Mouse (Mus musculus) midbrain, embryonic 11.5 days (tissue): ENCODE data around the gene Cemip. TPM values are rescaled to one million over a fixed set of nuclear protein-coding genes. Genes with fewer than 3 reads are reported as not detected.
"Not testable (repeated sequence)": the region's sequence is repeated elsewhere in the genome, so short reads cannot be mapped to it uniquely, and the experiment has no call there.

ENCODE experiments used
- ATAC-seq: fragments of 200-750 bp; cut with Nextera tagmentation; 2 replicates; pipeline ENCODE4 v1.8.0; 2017; ENCODE audit warnings: moderate TSS enrichment, moderate library complexity; ENCODE audit not compliant: low FRiP score
- DNase-seq: peaks from one replicate; pipeline ENCODE4 v3.0.0; 2015; ENCODE audit warnings: low spot score; ENCODE audit errors: missing footprints
- H3K27ac ChIP-seq: fragments of 300-500 bp; sonication (generic); 2 replicates; pipeline ENCODE4 v1.5.1; 2014; ENCODE audit warnings: low read depth, low read length
- H3K27me3 ChIP-seq: fragments of 300-500 bp; sonication (generic); 2 replicates; pipeline ENCODE4 v1.6.1; 2014; ENCODE audit warnings: mild to moderate bottlenecking, low read length, moderate library complexity, mixed read lengths; ENCODE audit not compliant: control insufficient read depth, insufficient read depth
- H3K36me3 ChIP-seq: fragments of 300-500 bp; sonication (generic); 2 replicates; pipeline ENCODE4 v1.6.1; 2014; ENCODE audit warnings: mild to moderate bottlenecking, low read length, moderate library complexity, mixed read lengths; ENCODE audit not compliant: control insufficient read depth, insufficient read depth
- H3K4me1 ChIP-seq: fragments of 300-500 bp; sonication (generic); 2 replicates; pipeline ENCODE4 v1.6.1; 2014; ENCODE audit warnings: low read length; ENCODE audit not compliant: control insufficient read depth, insufficient read depth
- H3K4me2 ChIP-seq: fragments of 300-500 bp; sonication (generic); 2 replicates; pipeline ENCODE4 v1.6.1; 2014; ENCODE audit warnings: mild to moderate bottlenecking, moderate library complexity
- H3K4me3 ChIP-seq: fragments of 300-500 bp; sonication (generic); 2 replicates; pipeline ENCODE4 v1.5.1; 2014; ENCODE audit warnings: low read depth, low read length
- H3K9ac ChIP-seq: fragments of 300-500 bp; sonication (generic); 2 replicates; pipeline ENCODE4 v1.6.1; 2014; ENCODE audit warnings: low read length
- H3K9me3 ChIP-seq: fragments of 300-500 bp; sonication (generic); 2 replicates; pipeline ENCODE4 v1.6.1; 2016; ENCODE audit warnings: low read length; ENCODE audit not compliant: control insufficient read depth
- WGBS: fragments of 180-500 bp; shearing (Covaris S2); extraction: QIAGEN DNeasy Blood & Tissue Kit; methylation state at CpG from one replicate; pipeline ENCODE4 v1.1.7; 2014; 5-methylcytosine and 5-hydroxymethylcytosine counted together
- polyA plus RNA-seq: library from polyadenylated mRNA; unstranded; fragments of >200 nt; fragmentation: Nextera tagmentation; extraction: Ambion mirVana; gene quantifications from 2 replicates; pipeline ENCODE4 v1.2.1, GENCODE M21; 2014

Gene Cemip
- polyA plus RNA-seq, 1 experiment from 2014 or later: 0.63 TPM

- WGBS: 97% methylated on average over 5 of the region's 5 CpGs
- peaks cover 12% of the 10 kb centered on the region for H3K4me1 ChIP-seq
- DNase-seq, H3K9me3 ChIP-seq, H3K27ac ChIP-seq, ATAC-seq, H3K4me2 ChIP-seq, H3K36me3 ChIP-seq, H3K27me3 ChIP-seq, H3K4me3 ChIP-seq, H3K9ac ChIP-seq: not testable (repeated sequence)
Measured at GRCm38 (mm10) chr7:83889946-83890345, 196.4 kb downstream of the Cemip start.

- Histone ChIP-seq H3K4me2 (no peak overlapping the region), H3K4me3 (no peak overlapping the region), H3K4me1 (peaks cover 12% of the 10 kb centered on the region), H3K36me3 (no peaks in the 10 kb centered on the region), H3K9me3 (no peaks in the 10 kb centered on the region), H3K9ac (no peak overlapping the region), H3K27ac (no peak overlapping the region), H3K27me3 (no peaks in the 10 kb centered on the region)
- ATAC-seq (no peak), DNase-seq (peak; percentile 6)
- WGBS: 81% methylated on average over 3 of the region's 3 CpGs
Measured at GRCm38 (mm10) chr7:83889383-83889782, 196.9 kb downstream of the Cemip start.

GRCm38 (mm10) chr7:83886366-83887129, 199.8 kb downstream of the Cemip start:
- no peaks in the 10 kb centered on the region for H3K27me3 ChIP-seq
- H3K4me3 ChIP-seq: no peak overlapping the region
- ATAC-seq (no peak), DNase-seq (peak; percentile 83)
- H3K4me1 ChIP-seq: peaks cover 17% of the 10 kb centered on the region
- no peaks in the 10 kb centered on the region for H3K9me3 ChIP-seq
- H3K36me3 ChIP-seq: peaks cover 4% of the 10 kb centered on the region
- no peak overlapping the region for H3K4me2 ChIP-seq
- no peak overlapping the region for H3K9ac ChIP-seq
- no peak overlapping the region for H3K27ac ChIP-seq
- WGBS: 93% methylated on average over 6 of the region's 6 CpGs

GRCm38 (mm10) chr7:83885835-83886234, 200.5 kb downstream of the Cemip start:
- Histone ChIP-seq H3K9ac (no peak overlapping the region), H3K27ac (no peak overlapping the region), H3K27me3 (no peaks in the 10 kb centered on the region), H3K36me3 (peaks cover 4% of the 10 kb centered on the region), H3K9me3 (no peaks in the 10 kb centered on the region), H3K4me3 (no peak overlapping the region), H3K4me2 (no peak overlapping the region), H3K4me1 (peaks cover 19% of the 10 kb centered on the region)
- DNase-seq (peak; percentile 65), ATAC-seq (no peak)
- 83% methylated on average over 4 of the region's 4 CpGs for WGBS

GRCm38 (mm10) chr7:83884921-83885532, 201.3 kb downstream of the Cemip start:
- Histone ChIP-seq H3K4me2 (peak overlapping the region; percentile 96), H3K4me1 (peaks cover 19% of the 10 kb centered on the region), H3K4me3 (peak overlapping the region; percentile 70), H3K36me3 (peaks cover 4% of the 10 kb centered on the region), H3K9me3 (no peaks in the 10 kb centered on the region), H3K9ac (peak overlapping the region; percentile 87), H3K27ac (peak overlapping the region; percentile 94), H3K27me3 (no peaks in the 10 kb centered on the region)
- 43% methylated on average over 6 of the region's 6 CpGs for WGBS
- DNase-seq (peak; percentile 87), ATAC-seq (no peak)

- H3K36me3 ChIP-seq: peaks cover 4% of the 10 kb centered on the region
- peak within 1 kb of the TSS; percentile 87 for H3K9ac ChIP-seq
- under 1% methylated on average over 55 of the region's 69 CpGs for WGBS
- peak within 1 kb of the TSS; percentile 70 for H3K4me3 ChIP-seq
- H3K9me3 ChIP-seq: no peaks in the 10 kb centered on the region
- H3K4me1 ChIP-seq: peaks cover 23% of the 10 kb centered on the region
- ATAC-seq: peak; percentile 84
- H3K27me3 ChIP-seq: no peaks in the 10 kb centered on the region
- peak; percentile 96 for DNase-seq
- H3K4me2 ChIP-seq: peak within 1 kb of the TSS; percentile 96
- peak within 1 kb of the TSS; percentile 94 for H3K27ac ChIP-seq
Measured at GRCm38 (mm10) chr7:83884021-83884658, 202.2 kb downstream of the Cemip start, which contains the start of the genes Tlnrd1 and Mesd. Gene Tlnrd1, minus strand, starts transcription at chr7:83884305. Gene Mesd, plus strand, starts transcription at chr7:83884466.

GRCm38 (mm10) chr7:83883276-83884020, 202.9 kb downstream of the Cemip start:
- Histone ChIP-seq H3K4me3 (peak overlapping the region; percentile 70), H3K36me3 (peaks cover 4% of the 10 kb centered on the region), H3K4me2 (peak overlapping the region; percentile 96), H3K4me1 (peaks cover 28% of the 10 kb centered on the region), H3K9ac (peak overlapping the region; percentile 87), H3K27ac (peak overlapping the region; percentile 94), H3K9me3 (no peaks in the 10 kb centered on the region), H3K27me3 (no peaks in the 10 kb centered on the region)
- 1% methylated on average over 58 of the region's 91 CpGs for WGBS
- peak; percentile 95 for DNase-seq
- ATAC-seq: peak; percentile 80
